Mouse (Mus musculus) limb, embryonic 12.5 days (tissue): ENCODE results near the gene Cyp26a1. TPM values are rescaled to one million over a fixed set of nuclear protein-coding genes. Genes with fewer than 3 reads are reported as not detected.

Experiments
- ATAC-seq: fragments of 200-750 bp; cut with Nextera tagmentation; 2 replicates; pipeline ENCODE4 v1.8.0; 2017; ENCODE audit warnings: low read depth, moderate TSS enrichment; ENCODE audit not compliant: insufficient number of reproducible peaks, insufficient read depth, low FRiP score, low TSS enrichment
- H3K27ac ChIP-seq: fragments of 300-500 bp; sonication (generic); 2 replicates; pipeline ENCODE4 v1.5.1; 2016; ENCODE audit warnings: mild to moderate bottlenecking, moderate library complexity
- H3K27me3 ChIP-seq: fragments of 300-500 bp; sonication (generic); 2 replicates; pipeline ENCODE4 v1.6.1; 2016; ENCODE audit warnings: mild to moderate bottlenecking, moderate library complexity
- H3K36me3 ChIP-seq: fragments of 300-500 bp; sonication (generic); 2 replicates; pipeline ENCODE4 v1.6.1; 2016; ENCODE audit warnings: mild to moderate bottlenecking, moderate library complexity
- H3K4me1 ChIP-seq: fragments of 300-500 bp; sonication (generic); replicated peaks from 2 replicates; pipeline ENCODE4 v1.6.1; 2016
- H3K4me2 ChIP-seq: fragments of 300-500 bp; sonication (generic); 2 replicates; pipeline ENCODE4 v1.6.1; 2016; ENCODE audit warnings: mild to moderate bottlenecking, moderate library complexity
- H3K4me3 ChIP-seq: fragments of 300-500 bp; sonication (generic); replicated peaks from 2 replicates; pipeline ENCODE4 v1.5.1; 2016; ENCODE audit warnings: mild to moderate bottlenecking
- H3K9ac ChIP-seq: fragments of 300-500 bp; sonication (generic); replicated peaks from 2 replicates; pipeline ENCODE4 v1.6.1; 2016; ENCODE audit warnings: mild to moderate bottlenecking, moderate library complexity
- H3K9me3 ChIP-seq: fragments of 300-500 bp; sonication (generic); 2 replicates; pipeline ENCODE4 v1.6.1; 2016; ENCODE audit warnings: mild to moderate bottlenecking, moderate library complexity
- WGBS: fragments of 180-500 bp; shearing (Covaris S2); methylation state at CpG from one replicate; pipeline ENCODE4 v1.1.7; 2016; 5-methylcytosine and 5-hydroxymethylcytosine counted together
- polyA plus RNA-seq: library from polyadenylated mRNA; unstranded; fragments of >200 nt; fragmentation: Nextera tagmentation; extraction: Ambion mirVana; gene quantifications from 2 replicates; pipeline ENCODE4 v1.2.1, GENCODE M21; 2016

The Cyp26a1 gene
- polyA plus RNA-seq, 1 experiment from 2014 or later = 6.0 TPM

DNA sequence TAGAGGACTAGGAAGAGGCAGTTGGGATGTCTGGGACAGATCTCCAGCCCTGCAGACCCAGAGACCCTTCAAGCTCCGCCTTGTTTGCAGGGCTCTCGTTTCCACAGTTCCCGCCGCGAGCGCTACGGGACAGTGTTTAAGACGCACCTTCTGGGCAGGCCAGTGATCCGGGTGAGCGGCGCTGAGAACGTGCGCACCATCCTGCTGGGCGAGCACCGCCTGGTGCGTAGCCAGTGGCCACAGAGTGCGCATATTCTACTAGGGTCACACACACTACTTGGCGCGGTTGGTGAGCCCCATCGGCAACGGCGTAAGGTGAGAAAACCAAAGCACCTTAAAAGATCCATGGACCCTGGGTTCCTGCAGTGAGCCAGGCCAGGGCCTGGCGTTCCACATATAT lies 11.3 kb upstream of the Cyp26a1 start:
- Histone ChIP-seq H3K9ac (no peak overlapping the region), H3K4me2 (peak overlapping the region; percentile 38; the same call in 1 of the 2 replicates), H3K4me3 (peak overlapping the region; percentile 19; the same call in 1 of the 2 replicates), H3K36me3 (no peaks in the 10 kb centered on the region), H3K27me3 (peaks cover 94% of the 10 kb centered on the region), H3K9me3 (no peaks in the 10 kb centered on the region), H3K4me1 (peaks cover 17% of the 10 kb centered on the region), H3K27ac (no peak overlapping the region)
- 1% methylated on average over 23 of the region's 23 CpGs for WGBS
- ATAC-seq = no peak

DNA sequence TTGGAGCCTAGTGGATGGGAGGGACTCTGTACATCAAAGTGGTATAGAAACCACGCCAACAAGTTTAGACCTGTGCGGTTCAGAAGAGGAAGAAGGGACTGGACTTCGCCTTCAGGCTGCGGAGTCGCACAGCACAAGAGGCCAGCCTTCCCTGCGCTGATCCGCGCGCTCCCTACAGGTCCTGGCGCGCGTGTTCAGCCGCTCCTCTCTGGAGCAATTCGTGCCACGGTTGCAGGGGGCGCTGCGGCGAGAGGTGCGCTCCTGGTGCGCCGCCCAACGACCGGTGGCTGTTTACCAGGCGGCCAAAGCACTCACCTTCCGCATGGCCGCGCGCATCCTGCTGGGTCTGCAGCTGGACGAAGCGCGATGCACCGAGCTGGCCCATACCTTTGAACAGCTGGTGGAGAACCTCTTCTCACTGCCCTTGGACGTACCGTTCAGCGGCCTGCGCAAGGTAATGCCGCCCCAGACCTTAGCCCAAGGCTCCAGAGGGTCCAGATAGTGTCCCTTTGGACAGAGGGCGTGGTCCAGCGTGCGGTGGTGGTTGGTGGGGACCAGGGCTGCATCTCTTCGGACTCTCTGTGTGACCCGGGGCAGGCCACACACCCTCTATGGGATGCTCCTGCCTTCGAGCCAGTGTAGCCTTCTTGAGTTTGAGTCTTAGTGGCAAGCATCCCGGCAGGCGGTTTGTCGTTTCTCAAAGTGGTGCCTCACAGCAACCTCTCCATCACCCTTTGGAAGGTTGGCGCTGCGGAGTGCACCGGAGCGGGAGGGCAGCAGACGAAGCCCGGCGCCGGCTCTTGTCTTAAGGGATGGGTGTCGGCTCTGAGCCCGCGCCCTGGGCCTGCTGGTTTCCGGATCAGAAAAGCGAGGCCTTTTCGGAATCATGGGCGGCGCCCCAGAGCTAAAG lies 10.4 kb upstream of the Cyp26a1 start:
- H3K4me2 ChIP-seq = peak overlapping the region; percentile 38
- H3K4me1 ChIP-seq = peaks cover 17% of the 10 kb centered on the region
- peak; percentile 60; the same call in 1 of the 2 replicates for ATAC-seq
- 2% methylated on average over 62 of the region's 62 CpGs for WGBS
- H3K36me3 ChIP-seq = no peaks in the 10 kb centered on the region
- no peak overlapping the region for H3K27ac ChIP-seq
- H3K4me3 ChIP-seq = peak overlapping the region; percentile 19
- peaks cover 97% of the 10 kb centered on the region for H3K27me3 ChIP-seq
- no peak overlapping the region for H3K9ac ChIP-seq
- no peaks in the 10 kb centered on the region for H3K9me3 ChIP-seq

DNA sequence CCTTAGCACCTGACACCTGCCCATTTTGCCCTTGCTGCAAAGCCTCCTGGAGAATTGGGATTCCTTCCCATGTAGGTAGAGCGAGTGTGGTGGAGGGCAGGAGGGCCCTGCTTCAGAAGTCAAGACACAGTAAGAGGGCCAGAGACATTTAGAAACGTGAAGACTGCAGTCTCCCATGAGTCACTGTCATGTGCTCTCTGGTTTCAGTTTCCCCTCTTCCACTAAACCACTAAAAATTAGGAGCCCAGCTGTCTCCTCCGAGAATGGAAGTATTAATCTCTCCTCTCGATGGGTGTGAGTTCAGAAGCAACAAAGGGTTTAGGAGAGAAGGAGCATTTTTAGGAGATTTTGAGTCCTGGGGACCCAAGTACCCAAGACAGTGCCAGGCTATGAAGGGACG lies 8.1 kb upstream of the Cyp26a1 start:
- 25% methylated on average over 5 of the region's 5 CpGs for WGBS
- Histone ChIP-seq H3K4me2 (no peak overlapping the region), H3K27me3 (peaks cover 100% of the 10 kb centered on the region), H3K9me3 (no peaks in the 10 kb centered on the region), H3K36me3 (no peaks in the 10 kb centered on the region), H3K4me3 (no peak overlapping the region), H3K4me1 (peaks cover 29% of the 10 kb centered on the region), H3K27ac (no peak overlapping the region), H3K9ac (no peak overlapping the region)
- no peak for ATAC-seq

DNA sequence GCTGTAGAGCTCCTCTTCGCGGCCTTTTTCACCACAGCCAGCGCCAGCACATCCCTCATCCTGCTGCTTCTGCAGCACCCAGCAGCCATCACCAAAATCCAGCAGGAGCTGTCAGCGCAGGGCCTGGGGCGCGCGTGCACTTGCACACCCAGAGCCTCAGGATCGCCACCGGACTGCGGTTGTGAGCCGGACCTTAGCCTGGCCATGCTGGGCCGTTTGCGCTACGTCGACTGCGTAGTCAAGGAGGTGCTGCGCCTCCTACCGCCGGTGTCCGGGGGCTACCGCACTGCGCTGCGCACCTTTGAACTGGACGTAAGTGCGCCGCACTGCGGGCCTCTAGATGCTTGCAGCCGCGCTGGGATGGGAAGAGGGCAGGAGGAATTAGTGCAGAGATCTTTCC lies 6.9 kb upstream of the Cyp26a1 start:
- Histone ChIP-seq H3K9ac (no peak overlapping the region), H3K4me1 (peaks cover 33% of the 10 kb centered on the region), H3K36me3 (no peaks in the 10 kb centered on the region), H3K4me3 (peak overlapping the region; percentile 21), H3K4me2 (peak overlapping the region; percentile 43), H3K27ac (no peak overlapping the region), H3K9me3 (no peaks in the 10 kb centered on the region), H3K27me3 (peaks cover 100% of the 10 kb centered on the region)
- ATAC-seq = no peak
- WGBS = 2% methylated on average over 29 of the region's 29 CpGs

DNA sequence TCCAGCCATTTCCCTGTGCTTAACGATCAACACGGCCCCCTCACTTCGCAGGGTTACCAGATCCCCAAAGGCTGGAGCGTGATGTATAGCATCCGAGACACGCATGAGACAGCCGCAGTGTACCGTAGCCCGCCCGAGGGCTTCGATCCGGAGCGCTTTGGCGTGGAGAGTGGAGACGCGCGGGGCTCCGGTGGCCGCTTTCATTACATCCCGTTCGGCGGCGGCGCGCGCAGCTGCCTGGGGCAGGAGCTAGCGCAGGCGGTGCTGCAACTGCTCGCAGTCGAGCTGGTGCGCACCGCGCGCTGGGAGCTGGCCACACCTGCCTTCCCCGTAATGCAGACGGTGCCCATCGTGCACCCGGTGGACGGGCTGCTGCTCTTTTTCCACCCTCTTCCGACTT lies 4.7 kb upstream of the Cyp26a1 start:
- H3K4me1 ChIP-seq = peaks cover 42% of the 10 kb centered on the region
- H3K9ac ChIP-seq = 0 out of 2 replicates have a peak overlapping the region, but pooled peaks have one; percentile 8

DNA sequence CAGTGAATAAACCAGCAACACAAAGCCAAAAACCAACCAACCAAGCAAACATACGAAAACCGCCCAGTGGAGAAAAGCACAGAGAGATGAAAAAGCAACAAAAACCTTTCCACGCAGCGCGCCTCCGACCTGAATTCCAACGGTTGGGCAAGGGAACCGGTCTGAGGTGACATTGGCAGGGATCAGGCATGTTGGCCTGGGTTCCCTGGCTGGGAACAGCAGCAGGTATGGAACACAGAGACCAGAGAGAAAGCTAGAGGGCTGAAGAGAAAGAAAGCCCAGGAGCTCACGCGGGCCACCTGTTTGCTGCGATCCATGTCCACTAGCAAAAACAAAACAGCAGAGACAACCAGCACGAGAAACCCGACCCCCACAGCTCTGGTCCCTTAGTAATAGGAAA lies 2.5 kb upstream of the Cyp26a1 start:
- Histone ChIP-seq H3K4me2 (no peak overlapping the region), H3K4me1 (peaks cover 54% of the 10 kb centered on the region), H3K27ac (no peak overlapping the region), H3K27me3 (peaks cover 100% of the 10 kb centered on the region), H3K36me3 (no peaks in the 10 kb centered on the region), H3K9ac (no peak overlapping the region), H3K4me3 (no peak overlapping the region), H3K9me3 (no peaks in the 10 kb centered on the region)
- ATAC-seq = no peak
- 25% methylated on average over 13 of the region's 13 CpGs for WGBS

More for the DNA sequence above, 4.7 kb upstream of the Cyp26a1 start:
- Histone ChIP-seq H3K4me3 (peak overlapping the region; percentile 43), H3K27me3 (peaks cover 100% of the 10 kb centered on the region), H3K4me2 (peak overlapping the region; percentile 74), H3K36me3 (no peaks in the 10 kb centered on the region), H3K27ac (no peak overlapping the region), H3K9me3 (no peaks in the 10 kb centered on the region)
- ATAC-seq = no peak
- under 1% methylated on average over 40 of the region's 40 CpGs for WGBS

DNA sequence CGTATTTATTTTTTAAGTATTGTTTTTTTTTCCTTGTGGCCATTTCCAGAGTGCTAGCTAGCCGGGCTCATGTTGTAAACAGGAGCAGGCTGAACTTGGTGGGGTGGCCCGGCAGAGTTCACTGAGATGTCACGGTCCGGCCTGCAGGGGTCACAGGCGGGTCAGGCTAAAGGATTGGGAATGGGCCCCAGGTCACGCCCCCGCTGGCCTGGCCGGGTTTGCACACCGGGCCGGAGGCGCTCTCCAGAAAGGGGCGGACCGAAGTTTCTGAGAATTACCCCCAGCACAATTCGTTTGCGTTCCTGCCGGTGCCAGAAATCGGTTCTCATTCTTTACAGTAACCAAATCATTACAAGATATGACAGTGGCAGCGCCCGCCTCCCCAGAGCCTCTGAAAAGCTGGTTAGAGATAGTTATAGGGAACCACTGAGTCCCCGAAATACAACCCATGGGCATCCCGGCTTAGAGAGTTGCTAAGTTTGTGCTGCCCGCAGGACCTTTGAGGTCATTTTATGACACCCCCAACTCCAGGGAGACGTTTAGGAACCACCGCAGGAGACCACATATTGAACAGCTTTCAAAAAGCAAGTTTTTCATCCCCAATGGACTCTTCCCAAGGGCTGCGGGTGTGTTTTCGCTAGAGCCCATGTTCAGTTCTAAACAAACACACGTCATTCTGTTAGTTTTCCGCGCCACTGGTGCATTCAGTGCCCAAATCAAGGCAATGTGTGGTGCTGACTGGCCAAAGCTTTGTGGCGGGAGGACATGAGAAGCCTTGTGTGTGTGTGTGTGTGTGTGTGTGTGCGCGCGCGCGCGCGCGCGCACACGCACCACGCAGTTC lies 1.6 kb upstream of the Cyp26a1 start:
- H3K4me3 ChIP-seq = peak overlapping the region; percentile 39

DNA sequence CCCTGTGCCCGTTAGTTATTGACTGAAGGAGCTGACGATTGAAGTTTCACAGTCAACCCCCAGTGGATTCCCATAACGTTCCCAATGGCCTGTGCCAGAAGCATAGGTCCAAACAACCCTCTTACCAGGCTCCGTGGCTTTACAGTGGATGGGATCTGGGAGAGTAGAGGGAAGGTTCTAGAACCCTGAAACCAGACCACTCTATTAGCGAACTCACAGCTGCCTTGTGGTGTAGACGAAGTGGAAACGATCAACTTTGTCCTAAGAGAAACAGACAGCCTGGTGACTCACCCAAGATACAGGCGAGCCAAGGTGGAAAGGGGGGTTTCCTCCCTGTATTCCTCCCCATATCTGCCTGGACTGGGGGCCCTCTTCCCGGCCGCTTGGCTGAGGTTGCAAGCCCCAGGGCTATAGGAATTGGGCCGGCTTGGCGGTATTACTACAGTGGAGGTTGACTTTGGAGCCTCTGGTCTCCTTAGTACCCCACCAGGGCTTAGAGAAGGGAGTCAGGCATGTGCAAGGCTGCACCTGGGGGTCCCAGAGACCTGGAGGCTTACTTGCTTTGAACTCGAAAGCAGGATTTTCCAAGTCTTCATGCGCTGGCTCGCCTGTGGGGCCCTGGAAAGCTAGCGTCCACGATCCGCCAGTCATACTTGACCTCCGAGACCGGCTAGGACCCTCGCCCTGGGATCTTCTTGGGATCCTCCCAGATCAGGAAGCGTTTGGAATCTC lies 829 bp upstream of the Cyp26a1 start:
- Histone ChIP-seq H3K4me2 (peak overlapping the region; percentile 57), H3K4me3 (peak overlapping the region; percentile 39), H3K36me3 (no peaks in the 10 kb centered on the region), H3K27ac (no peak overlapping the region), H3K27me3 (peaks cover 98% of the 10 kb centered on the region), H3K9me3 (no peaks in the 10 kb centered on the region), H3K9ac (no peak overlapping the region), H3K4me1 (peaks cover 49% of the 10 kb centered on the region)
- 2% methylated on average over 22 of the region's 22 CpGs for WGBS
- ATAC-seq = no peak

More for the DNA sequence above, 1.6 kb upstream of the Cyp26a1 start:
- WGBS = 3% methylated on average over 42 of the region's 42 CpGs
- no peak overlapping the region for H3K9ac ChIP-seq
- no peak for ATAC-seq
- no peaks in the 10 kb centered on the region for H3K9me3 ChIP-seq
- H3K4me2 ChIP-seq = peak overlapping the region; percentile 39
- peaks cover 49% of the 10 kb centered on the region for H3K4me1 ChIP-seq
- no peak overlapping the region for H3K27ac ChIP-seq
- no peaks in the 10 kb centered on the region for H3K36me3 ChIP-seq
- peaks cover 100% of the 10 kb centered on the region for H3K27me3 ChIP-seq

DNA sequence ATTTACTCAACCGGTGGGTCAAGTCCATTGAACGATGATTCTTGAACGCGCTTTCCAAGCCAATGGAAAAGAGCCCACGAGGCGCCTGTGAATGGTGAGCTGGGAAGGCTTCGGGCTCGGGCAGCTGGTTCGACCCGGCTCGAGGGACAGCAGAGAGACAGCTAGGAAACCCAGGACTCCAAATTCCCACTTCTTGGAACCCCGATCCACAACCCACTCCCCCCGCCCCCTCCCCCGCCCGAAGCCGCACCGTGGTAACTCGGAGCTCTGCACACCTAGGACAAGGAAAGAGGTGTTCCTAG lies 312 bp upstream of the Cyp26a1 start:
- Histone ChIP-seq H3K9me3 (no peaks in the 10 kb centered on the region), H3K4me2 (peak overlapping the region; percentile 57), H3K27ac (no peak overlapping the region), H3K27me3 (peaks cover 98% of the 10 kb centered on the region), H3K36me3 (no peaks in the 10 kb centered on the region), H3K4me3 (peak overlapping the region; percentile 39), H3K4me1 (peaks cover 49% of the 10 kb centered on the region), H3K9ac (no peak overlapping the region)
- under 1% methylated on average over 18 of the region's 18 CpGs for WGBS
- no peak for ATAC-seq

DNA sequence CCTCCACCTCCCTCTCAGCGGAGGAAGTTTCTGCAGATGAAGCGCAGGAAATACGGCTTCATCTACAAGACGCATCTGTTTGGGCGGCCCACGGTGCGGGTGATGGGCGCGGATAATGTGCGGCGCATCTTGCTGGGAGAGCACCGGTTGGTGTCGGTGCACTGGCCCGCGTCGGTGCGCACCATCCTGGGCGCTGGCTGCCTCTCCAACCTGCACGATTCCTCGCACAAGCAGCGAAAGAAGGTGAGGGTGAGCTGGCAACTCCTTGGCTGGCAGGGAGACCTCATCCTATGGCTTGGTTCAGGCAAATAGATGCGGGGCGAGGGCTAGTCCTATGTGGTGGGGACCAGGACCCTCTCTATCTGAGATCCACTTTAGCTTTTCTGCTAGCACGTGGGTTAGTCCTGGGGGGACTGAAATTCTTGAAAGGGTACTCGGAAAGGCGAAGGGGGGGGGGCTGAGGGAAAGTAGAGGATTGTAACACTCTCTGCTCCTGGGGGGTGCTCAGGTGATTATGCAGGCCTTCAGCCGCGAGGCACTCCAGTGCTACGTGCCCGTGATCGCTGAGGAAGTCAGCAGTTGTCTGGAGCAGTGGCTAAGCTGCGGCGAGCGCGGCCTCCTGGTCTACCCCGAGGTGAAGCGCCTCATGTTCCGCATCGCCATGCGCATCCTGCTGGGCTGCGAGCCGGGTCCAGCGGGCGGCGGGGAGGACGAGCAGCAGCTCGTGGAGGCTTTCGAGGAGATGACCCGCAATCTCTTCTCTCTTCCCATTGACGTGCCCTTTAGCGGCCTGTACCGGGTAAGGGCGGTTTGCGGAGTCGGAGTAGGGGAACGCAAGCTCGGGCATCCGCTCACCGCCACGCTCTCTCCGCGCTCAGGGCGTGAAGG lies 919 bp downstream of the Cyp26a1 start:
- no peak for ATAC-seq

More for the DNA sequence above, 919 bp downstream of the Cyp26a1 start:
- peak overlapping the region; percentile 39 for H3K4me3 ChIP-seq
- H3K4me2 ChIP-seq = peak overlapping the region; percentile 57
- H3K36me3 ChIP-seq = no peaks in the 10 kb centered on the region
- H3K9me3 ChIP-seq = no peaks in the 10 kb centered on the region
- H3K4me1 ChIP-seq = peaks cover 38% of the 10 kb centered on the region
- under 1% methylated on average over 63 of the region's 63 CpGs for WGBS
- H3K27me3 ChIP-seq = peaks cover 98% of the 10 kb centered on the region
- 0 out of 2 replicates have a peak overlapping the region, but pooled peaks have one; percentile 40 for H3K9ac ChIP-seq
- H3K27ac ChIP-seq = no peak overlapping the region
